Mouse (Mus musculus): ENCODE results near the gene Grin2d. TPM values are rescaled to one million over a fixed set of nuclear protein-coding genes. Genes with fewer than 3 reads are reported as not detected.

Gene Grin2d
- polyA plus RNA-seq, 1 experiment from 2014 or later = 1.9 TPM

DNA sequence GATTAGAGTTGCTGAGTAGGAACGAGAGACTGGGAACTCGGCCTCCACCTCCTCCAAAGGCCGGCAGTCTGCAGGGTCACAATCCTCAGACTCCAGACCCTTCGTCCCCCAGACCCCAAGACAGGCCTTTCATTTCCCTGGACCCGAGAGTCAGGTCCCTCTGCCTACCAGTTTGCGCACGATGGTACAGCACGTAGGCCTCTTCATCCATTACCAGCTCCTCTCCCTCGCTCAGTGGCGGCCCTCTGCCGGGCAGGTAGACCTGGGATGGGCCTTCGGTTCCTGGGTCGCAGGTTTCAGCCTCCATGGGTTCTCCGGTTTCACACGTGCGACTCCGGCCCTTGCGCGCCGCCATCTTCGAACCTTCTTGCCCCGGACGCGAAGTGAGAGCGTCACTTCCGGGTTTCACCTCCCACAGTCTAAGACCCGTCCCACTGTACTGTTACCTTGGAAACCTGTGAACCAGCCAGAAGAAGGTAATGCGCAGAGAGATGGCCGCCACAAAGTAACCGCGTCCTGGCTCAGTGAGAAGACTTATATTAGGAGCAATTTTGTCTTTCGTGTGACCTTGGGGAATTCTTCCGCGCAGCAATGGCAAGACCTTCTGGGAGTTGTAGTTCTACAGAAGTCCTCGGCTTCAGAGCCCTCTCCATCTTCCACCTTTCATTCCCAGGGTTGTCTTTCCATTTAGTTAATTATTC is 47.6 kb downstream of the Grin2d start, which contains the start of gene Grwd1:
Gene Grwd1 (minus strand): TSS at position 518 of the 701 bp plus-strand sequence.
- in situ Hi-C loops (cut with MboI; ENCODE audit: low pct_unique_long_range_greater_than_20kb) = no loop called here
- DNase-seq (ENCODE audit: low read depth, low spot score) = peak; percentile 64
- no peak for TF ChIP-seq CTCF (IDR thresholded peaks at IDR 0.05)
- peak; percentile 57 for ATAC-seq
- no peaks in the 10 kb centered on the region for H3K27me3 ChIP-seq
- POLR2A ChIA-PET = no interaction called here
- CTCF ChIA-PET = interaction anchor here (1.1 to 1.5 kb wide), 3 partner anchors 10 to 42 kb away, joined by 3 to 5 read pairs (median 3); partner anchors contain the start of gene Kdelr1

DNA sequence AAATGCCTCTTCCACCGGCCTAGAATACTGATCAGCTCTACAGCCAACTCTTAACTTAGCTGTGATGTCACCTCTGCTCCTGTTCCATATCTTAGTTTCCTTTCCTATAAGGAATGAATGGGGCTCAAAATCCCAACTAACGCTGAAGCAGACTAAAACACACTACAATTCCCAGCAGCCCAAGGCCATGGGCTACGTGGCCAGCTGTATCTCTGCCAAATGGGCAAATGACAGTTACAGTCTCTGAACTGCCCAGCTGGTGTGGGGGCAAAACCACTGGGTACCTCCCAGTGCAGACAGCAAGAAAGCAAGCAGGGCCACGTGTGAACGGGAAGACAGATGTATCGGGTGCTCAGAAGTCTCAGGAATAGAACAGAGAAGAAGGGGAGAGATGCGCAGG is 51.5 kb downstream of the Grin2d start:
- H3K27me3 ChIP-seq = no peaks in the 10 kb centered on the region
- in situ Hi-C loops (cut with MboI; ENCODE audit: low pct_unique_long_range_greater_than_20kb) = no loop called here
- ATAC-seq = no peak
- POLR2A ChIA-PET = no interaction called here
- no peak for DNase-seq (ENCODE audit: low read depth, low spot score)
- TF ChIP-seq CTCF (IDR thresholded peaks at IDR 0.05) = no peak
- CTCF ChIA-PET = interaction anchor here (1.1 kb wide), 1 partner anchor 25 kb away, joined by 4 read pairs; no protein-coding TSS in a partner anchor

DNA sequence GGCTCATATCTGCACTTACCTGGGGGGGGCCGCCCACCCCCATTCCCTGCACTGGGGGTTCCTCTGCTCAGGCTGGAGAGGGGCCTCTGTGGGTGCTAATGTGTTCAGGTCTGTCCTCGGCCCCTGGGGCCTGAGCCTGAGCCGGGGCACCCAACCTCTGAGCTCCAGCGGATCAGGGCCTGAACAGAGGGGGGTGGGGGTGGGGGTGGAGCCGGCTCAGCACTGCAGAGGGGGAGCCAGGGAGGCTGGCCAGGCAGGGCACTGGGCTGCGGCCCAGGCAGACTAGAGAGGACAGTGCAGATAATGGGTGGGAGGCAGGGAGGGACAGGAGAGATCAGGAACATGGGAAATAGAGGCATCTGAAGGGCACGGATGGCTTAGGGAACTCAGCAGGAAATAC is 53.6 kb downstream of the Grin2d start, which contains the start of gene Kcnj14:
Gene Kcnj14 (minus strand): TSS at position 185 of the 400 bp plus-strand sequence.
- CTCF ChIA-PET = no interaction called here
- in situ Hi-C loops (cut with MboI; ENCODE audit: low pct_unique_long_range_greater_than_20kb) = no loop called here
- no peak for TF ChIP-seq CTCF (IDR thresholded peaks at IDR 0.05)
- ATAC-seq (peak; percentile 9), DNase-seq (ENCODE audit: low read depth, low spot score) (no peak)
- POLR2A ChIA-PET = no interaction called here
- no peaks in the 10 kb centered on the region for H3K27me3 ChIP-seq

DNA sequence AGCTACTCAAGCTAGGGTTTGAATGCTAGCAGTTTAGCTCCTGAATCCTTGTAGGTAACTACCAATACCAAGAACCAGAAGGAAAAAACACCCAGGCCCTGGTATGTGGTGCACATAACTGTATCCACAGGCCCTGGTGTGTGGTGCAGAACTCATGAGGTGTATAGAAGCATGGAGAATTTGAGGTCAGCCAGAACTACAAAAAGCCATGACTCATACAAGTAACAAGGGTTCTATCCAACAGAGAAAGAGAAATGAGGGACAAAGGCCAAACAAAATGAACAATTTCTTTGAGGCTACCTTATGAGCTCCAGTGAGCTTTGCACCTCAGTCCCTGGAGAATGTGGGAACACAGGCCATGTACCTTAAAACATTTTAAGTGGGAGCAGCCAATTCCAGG is 57.3 kb downstream of the Grin2d start:
- in situ Hi-C loops (cut with MboI; ENCODE audit: low pct_unique_long_range_greater_than_20kb) = no loop called here
- no peaks in the 10 kb centered on the region for H3K27me3 ChIP-seq

DNA sequence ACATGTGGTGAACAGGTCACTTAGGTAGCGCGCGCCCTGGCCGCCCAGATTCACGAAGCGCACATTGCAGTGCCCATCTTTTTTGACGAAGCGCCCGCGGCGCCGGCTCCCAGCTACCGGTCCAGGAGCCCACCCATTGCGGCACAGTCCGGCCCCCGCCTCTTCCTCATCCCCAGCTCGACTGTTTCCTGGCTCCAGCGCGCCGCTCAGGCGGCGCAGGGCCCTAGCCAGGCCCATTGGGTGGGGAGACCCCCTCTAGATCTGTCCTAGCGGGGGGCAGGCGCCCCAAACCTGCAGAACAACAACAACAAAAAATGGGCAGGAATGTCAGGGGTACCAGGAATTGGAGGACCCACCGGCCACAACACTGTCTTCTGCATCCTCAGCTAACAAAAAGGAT is 58.3 kb downstream of the Grin2d start:
- no peak for DNase-seq (ENCODE audit: low read depth, low spot score)
- no peak for TF ChIP-seq CTCF (IDR thresholded peaks at IDR 0.05)

More for the DNA sequence above, 57.3 kb downstream of the Grin2d start:
- ATAC-seq (peak; percentile 70), DNase-seq (ENCODE audit: low read depth, low spot score) (peak; percentile 58)
- no peak for TF ChIP-seq CTCF (IDR thresholded peaks at IDR 0.05)
- POLR2A ChIA-PET = no interaction called here
- CTCF ChIA-PET = interaction anchor here (0.8 kb wide), 1 partner anchor 10 kb away, joined by 3 read pairs; the partner anchor contains the start of gene Grwd1

DNA sequence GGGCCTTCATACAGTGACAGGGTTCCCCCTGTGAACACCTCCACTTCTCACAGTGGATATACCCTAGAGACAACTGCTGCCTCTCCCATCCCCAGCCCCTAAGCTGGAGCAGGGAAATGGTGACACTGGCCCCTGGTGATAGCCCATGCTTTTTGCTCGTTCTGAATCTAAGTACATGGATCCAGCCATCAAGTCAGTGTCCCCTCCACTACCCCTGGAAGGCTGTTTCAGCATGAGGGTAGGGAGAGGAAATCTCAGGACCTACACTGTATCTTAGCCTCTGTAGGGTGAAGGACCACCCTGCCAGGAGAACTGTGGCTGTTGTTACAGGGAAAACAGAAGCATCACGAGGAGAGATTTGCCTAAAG is 62.2 kb downstream of the Grin2d start:
- CTCF ChIA-PET = no interaction called here
- POLR2A ChIA-PET = no interaction called here
- in situ Hi-C loops (cut with MboI; ENCODE audit: low pct_unique_long_range_greater_than_20kb) = no loop called here

More for the DNA sequence above, 58.3 kb downstream of the Grin2d start:
- ChIA-PET POLR2A (no interaction called here), CTCF (no interaction called here)
- no peaks in the 10 kb centered on the region for H3K27me3 ChIP-seq
- in situ Hi-C loops (cut with MboI; ENCODE audit: low pct_unique_long_range_greater_than_20kb) = no loop called here
- no peak for ATAC-seq

DNA sequence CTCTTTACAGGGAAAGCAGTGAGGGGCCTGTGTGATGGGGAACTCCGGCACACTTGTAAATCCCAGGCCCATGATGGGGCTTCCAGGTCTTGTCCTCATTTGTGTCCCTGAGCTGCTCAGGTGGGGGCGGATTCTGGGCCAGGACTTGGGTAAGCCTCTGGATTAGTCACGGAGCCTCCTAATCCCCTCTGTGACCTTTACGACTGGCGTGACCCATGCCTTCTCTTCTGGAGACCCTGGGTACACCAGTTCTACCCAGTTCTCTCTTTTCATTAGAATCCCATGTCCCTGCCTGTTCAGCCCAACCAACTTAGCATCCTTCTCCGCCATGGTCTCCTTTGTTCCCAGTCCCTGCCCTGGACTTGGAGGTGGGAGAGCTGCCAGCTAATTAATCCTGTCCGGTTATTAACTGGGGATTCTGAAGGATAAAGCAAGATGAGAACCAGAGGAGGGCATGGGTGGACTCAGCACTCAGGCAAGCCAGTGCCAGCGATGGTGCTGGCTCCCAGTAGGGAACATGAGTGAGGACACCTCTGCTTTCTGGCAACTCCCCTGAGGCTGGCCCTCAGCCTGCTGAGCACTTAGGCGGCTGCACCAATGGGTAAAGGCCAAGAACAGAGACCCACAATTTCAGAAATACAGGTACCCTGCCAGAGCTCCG is 62.7 kb downstream of the Grin2d start:
- ChIA-PET CTCF (interaction anchor here (1.6 kb wide), 1 partner anchor 57 kb away, joined by 3 read pairs; no protein-coding TSS in a partner anchor), POLR2A (interaction anchor here (1.5 kb wide), 1 partner anchor 58 kb away, joined by 3 read pairs; no protein-coding TSS in a partner anchor)
- TF ChIP-seq CTCF (IDR thresholded peaks at IDR 0.05) = no peak
- no peak for ATAC-seq
- H3K27me3 ChIP-seq = no peaks in the 10 kb centered on the region
- in situ Hi-C loops (cut with MboI; ENCODE audit: low pct_unique_long_range_greater_than_20kb) = no loop called here
- DNase-seq (ENCODE audit: low read depth, low spot score) = no peak

More for the DNA sequence above, 62.2 kb downstream of the Grin2d start:
- H3K27me3 ChIP-seq = no peaks in the 10 kb centered on the region
- no peak for TF ChIP-seq CTCF (IDR thresholded peaks at IDR 0.05)
- ATAC-seq (no peak), DNase-seq (ENCODE audit: low read depth, low spot score) (no peak)

DNA sequence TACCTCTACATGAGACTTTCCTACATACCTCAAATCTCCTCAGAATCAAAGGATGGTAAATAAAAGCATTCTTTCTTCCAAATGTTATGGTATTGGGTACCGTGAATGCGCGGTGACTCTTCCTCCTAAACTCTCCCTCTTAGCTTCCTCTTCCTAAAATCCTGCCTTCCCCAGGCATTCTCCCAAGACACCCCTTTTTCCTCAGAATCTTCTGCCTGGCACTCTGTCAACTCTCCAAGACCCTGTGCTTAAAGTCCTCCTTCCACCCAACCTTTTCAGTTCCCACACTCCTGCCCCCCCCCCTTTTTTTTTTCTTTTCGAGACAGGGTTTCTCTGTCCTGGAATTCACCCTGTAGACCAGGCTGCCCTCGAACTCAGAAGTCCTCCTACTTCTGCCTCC is 63.3 kb downstream of the Grin2d start:
- DNase-seq (ENCODE audit: low read depth, low spot score) = no peak
- TF ChIP-seq CTCF (IDR thresholded peaks at IDR 0.05) = no peak
- H3K27me3 ChIP-seq = no peaks in the 10 kb centered on the region
- in situ Hi-C loops (cut with MboI; ENCODE audit: low pct_unique_long_range_greater_than_20kb) = no loop called here
- ChIA-PET CTCF (interaction anchor here (0.7 to 1.6 kb wide), 3 partner anchors 13 to 75 kb away, joined by 3 to 4 read pairs (median 3); no protein-coding TSS in a partner anchor), POLR2A (interaction anchor here (1.1 to 1.5 kb wide), 2 partner anchors 58 to 213 kb away, joined by 3 read pairs; no protein-coding TSS in a partner anchor)
- no peak for ATAC-seq

DNA sequence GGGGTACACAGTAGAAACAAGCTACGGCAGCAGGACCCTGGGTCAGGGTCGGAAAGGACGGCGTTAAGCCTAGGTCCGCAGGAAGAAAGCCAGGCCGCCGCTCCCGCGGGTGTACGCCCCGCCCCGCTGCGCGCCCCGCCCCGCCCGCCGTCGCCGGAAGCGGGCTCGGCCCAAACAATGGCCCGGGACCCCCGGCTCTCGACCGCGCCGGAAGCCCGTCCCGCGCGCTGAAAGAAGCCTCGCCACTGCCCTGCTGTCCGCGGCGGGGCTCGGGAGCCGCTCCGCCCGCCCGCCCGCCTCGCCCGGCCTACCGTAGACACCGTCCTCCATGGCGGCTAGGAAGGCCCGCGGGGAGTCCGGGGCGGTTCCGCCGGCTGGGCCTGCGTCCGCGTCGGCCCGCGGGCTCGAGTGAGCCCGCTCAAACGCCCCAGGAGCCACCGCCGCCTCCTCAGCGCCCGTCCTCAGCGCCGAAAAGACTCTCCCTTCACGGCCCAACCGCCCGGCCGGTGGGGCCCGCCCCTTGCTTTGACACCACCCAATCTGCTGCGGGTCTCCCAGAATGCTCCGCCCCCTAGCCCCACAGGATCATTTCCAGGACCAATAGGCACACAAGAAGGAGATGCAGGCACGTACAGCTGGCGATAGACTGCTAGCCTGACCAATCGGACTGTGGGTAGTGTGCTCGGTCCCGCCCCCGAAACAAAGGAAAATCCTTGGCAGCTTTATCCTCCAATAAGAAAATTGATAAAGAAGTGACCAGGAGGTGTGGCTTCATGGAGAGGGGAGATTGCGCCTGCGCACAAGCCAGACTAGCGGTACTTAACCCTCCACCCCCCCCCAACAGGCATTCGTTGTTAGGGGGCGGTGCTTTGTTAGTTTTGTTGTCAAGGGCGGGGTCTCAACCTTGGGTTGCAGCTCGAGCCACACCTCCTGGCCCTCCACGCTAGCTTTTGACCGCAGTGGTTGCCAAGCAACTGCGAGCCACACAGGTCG is 64.1 kb downstream of the Grin2d start, which contains the start of gene Cyth2:
Gene Cyth2 (minus strand): TSS at position 795 of the 993 bp plus-strand sequence.
- in situ Hi-C loops (cut with MboI; ENCODE audit: low pct_unique_long_range_greater_than_20kb) = no loop called here
- no peak for TF ChIP-seq CTCF (IDR thresholded peaks at IDR 0.05)
- POLR2A ChIA-PET = interaction anchor here (1.1 to 1.5 kb wide), 2 partner anchors 59 to 214 kb away, joined by 3 read pairs; no protein-coding TSS in a partner anchor
- peak; percentile 98 for DNase-seq (ENCODE audit: low read depth, low spot score)
- H3K27me3 ChIP-seq = no peaks in the 10 kb centered on the region
- ATAC-seq = peak; percentile 96
- CTCF ChIA-PET = interaction anchor here (0.7 to 1.6 kb wide), 3 partner anchors 13 to 75 kb away, joined by 3 to 4 read pairs (median 3); no protein-coding TSS in a partner anchor

DNA sequence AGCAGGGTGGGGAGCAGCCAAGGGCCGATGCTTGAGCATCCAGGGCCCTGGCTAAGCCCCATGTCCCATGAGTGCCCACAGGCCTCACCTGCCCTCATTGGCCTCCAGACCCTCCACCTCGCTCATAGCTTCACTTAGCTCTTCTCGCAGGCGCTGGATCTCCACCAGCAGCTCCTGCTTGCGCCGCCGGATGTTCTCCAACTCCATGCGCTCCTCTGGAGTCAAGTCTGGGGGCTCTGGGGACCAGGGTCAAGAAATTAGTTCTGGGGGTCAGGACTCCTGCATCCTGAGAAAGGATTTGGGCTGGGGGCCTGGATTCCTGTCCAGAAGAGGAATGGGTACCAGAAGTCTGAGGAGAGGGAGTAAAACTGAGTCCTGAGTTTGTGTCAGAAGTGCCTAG is 65.3 kb downstream of the Grin2d start:
- no peak for TF ChIP-seq CTCF (IDR thresholded peaks at IDR 0.05)
- ATAC-seq (no peak), DNase-seq (ENCODE audit: low read depth, low spot score) (no peak)
- POLR2A ChIA-PET = no interaction called here
- H3K27me3 ChIP-seq = no peaks in the 10 kb centered on the region
- in situ Hi-C loops (cut with MboI; ENCODE audit: low pct_unique_long_range_greater_than_20kb) = no loop called here
- CTCF ChIA-PET = interaction anchor here (0.9 kb wide), 1 partner anchor 11 kb away, joined by 3 read pairs; no protein-coding TSS in a partner anchor

All from Patski (cell line).